21 mouse cellular contexts compared by ENCODE assay signal in the genomic region with DNA sequence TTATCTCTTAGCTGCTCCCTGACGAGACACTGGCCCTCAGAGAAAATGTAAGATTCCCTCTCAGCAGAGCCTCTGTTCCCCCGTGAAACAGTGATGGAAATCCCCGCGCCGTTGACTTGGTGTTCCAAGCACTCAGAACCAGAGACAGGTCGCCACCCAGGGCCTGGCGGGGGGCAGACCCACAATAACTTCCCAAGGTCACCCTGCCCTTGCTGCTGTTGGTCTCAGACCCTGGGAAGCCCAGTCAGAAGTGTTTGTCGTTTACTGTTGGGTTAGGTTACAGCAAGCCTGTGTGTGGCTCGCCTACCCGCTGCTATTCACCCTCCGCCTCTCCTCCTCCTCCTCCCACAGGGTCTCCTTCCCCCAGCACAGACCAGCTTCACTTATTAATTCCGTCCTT.
DNase-seq lines count a peak whose midpoint lies in the region; ATAC-seq lines count a peak whose summit lies in the region.
"Had no signal": no experiment of that assay in that cellular context is flagged by ENCODE, and none has a peak within 500 bp of the region (broad histone marks: within the 10 kb centered on the region; RNA-seq: fewer than 3 reads in every experiment).

No protein-coding gene starts in this region.

- WGBS in heart, embryonic 10.5 days = 31% methylated on average over 12 of the region's 12 CpGs
- WGBS in hindbrain, embryonic 10.5 days = 42% methylated on average over 12 of the region's 12 CpGs
- WGBS in hindbrain, embryonic 11.5 days = 41% methylated on average over 12 of the region's 12 CpGs
- WGBS in limb, embryonic 12.5 days = 37% methylated on average over 12 of the region's 12 CpGs
- WGBS in limb, embryonic 10.5 days = 48% methylated on average over 12 of the region's 12 CpGs

- H3K4me3 ChIP-seq in heart, embryonic 10.5 days = no peak overlapping the region
- H3K4me3 ChIP-seq in hindbrain, embryonic 10.5 days = no peak overlapping the region
- H3K4me3 ChIP-seq in hindbrain, embryonic 11.5 days (ENCODE audit: low read depth, low read length) = no peak overlapping the region
- H3K4me3 ChIP-seq in limb, embryonic 12.5 days (replicated peaks) = no peak overlapping the region
- H3K4me3 ChIP-seq in limb, embryonic 10.5 days = no peak overlapping the region
- H3K4me3 ChIP-seq: embryonic facial prominence, embryonic 12.5 days; forebrain, embryonic 12.5 days; hindbrain, embryonic 12.5 days had no signal

- H3K36me3 ChIP-seq in heart, embryonic 10.5 days = no peaks in the 10 kb centered on the region
- no peaks in the 10 kb centered on the region for H3K36me3 ChIP-seq in hindbrain, embryonic 10.5 days
- H3K36me3 ChIP-seq in hindbrain, embryonic 11.5 days (ENCODE audit: control insufficient read depth, insufficient read depth, low read length) = no peaks in the 10 kb centered on the region
- H3K36me3 ChIP-seq in limb, embryonic 12.5 days = no peaks in the 10 kb centered on the region
- no peaks in the 10 kb centered on the region for H3K36me3 ChIP-seq in limb, embryonic 10.5 days
- H3K36me3 ChIP-seq: embryonic facial prominence, embryonic 12.5 days; forebrain, embryonic 12.5 days; hindbrain, embryonic 12.5 days had no signal

- no peak overlapping the region for H3K9ac ChIP-seq in hindbrain, embryonic 11.5 days (ENCODE audit: low read depth, low read length)
- H3K9ac ChIP-seq in limb, embryonic 12.5 days (replicated peaks) = no peak overlapping the region
- H3K9ac ChIP-seq: embryonic facial prominence, embryonic 12.5 days; forebrain, embryonic 12.5 days; forebrain, postnatal 0 days; hindbrain, embryonic 12.5 days had no signal

- H3K4me1 ChIP-seq in heart, embryonic 10.5 days = peaks cover 6% of the 10 kb centered on the region; the same call in 1 of the 2 replicates
- peaks cover 15% of the 10 kb centered on the region for H3K4me1 ChIP-seq in hindbrain, embryonic 10.5 days (replicated peaks)
- no peaks in the 10 kb centered on the region for H3K4me1 ChIP-seq in hindbrain, embryonic 11.5 days (replicated peaks; ENCODE audit: control insufficient read depth, insufficient read depth, low read length)
- H3K4me1 ChIP-seq in limb, embryonic 12.5 days (replicated peaks) = peaks cover 6% of the 10 kb centered on the region
- peaks cover 10% of the 10 kb centered on the region for H3K4me1 ChIP-seq in limb, embryonic 10.5 days
- H3K4me1 ChIP-seq: embryonic facial prominence, embryonic 12.5 days had no signal

- ATAC-seq in hindbrain, embryonic 11.5 days (ENCODE audit: low FRiP score) = no peak
- ATAC-seq in limb, embryonic 12.5 days (ENCODE audit: insufficient number of reproducible peaks, insufficient read depth, low FRiP score, low TSS enrichment, low read depth) = no peak
- ATAC-seq: forebrain, postnatal 0 days; hindbrain, embryonic 16.5 days; inflammation-experienced regulatory T-cells, adult 6 months; intestine, postnatal 0 days had no signal

- no peaks in the 10 kb centered on the region for H3K9me3 ChIP-seq in heart, embryonic 10.5 days
- no peaks in the 10 kb centered on the region for H3K9me3 ChIP-seq in hindbrain, embryonic 10.5 days
- H3K9me3 ChIP-seq in hindbrain, embryonic 11.5 days (ENCODE audit: control insufficient read depth, low read length) = no peaks in the 10 kb centered on the region
- no peaks in the 10 kb centered on the region for H3K9me3 ChIP-seq in limb, embryonic 12.5 days
- H3K9me3 ChIP-seq in limb, embryonic 10.5 days (replicated peaks) = no peaks in the 10 kb centered on the region
- H3K9me3 ChIP-seq: embryonic facial prominence, embryonic 12.5 days; forebrain, embryonic 12.5 days; hindbrain, embryonic 12.5 days had no signal

- 0 out of 2 replicates have a peak overlapping the region, but pooled peaks have one; percentile 37 for H3K27ac ChIP-seq in heart, embryonic 10.5 days
- 0 out of 2 replicates have a peak overlapping the region, but pooled peaks have one; percentile 5 for H3K27ac ChIP-seq in hindbrain, embryonic 10.5 days
- no peak overlapping the region for H3K27ac ChIP-seq in hindbrain, embryonic 11.5 days (ENCODE audit: low read depth, low read length)
- no peak overlapping the region for H3K27ac ChIP-seq in limb, embryonic 12.5 days
- H3K27ac ChIP-seq in limb, embryonic 10.5 days = no peak overlapping the region
- H3K27ac ChIP-seq: embryonic facial prominence, embryonic 12.5 days; forebrain, embryonic 12.5 days; hindbrain, embryonic 12.5 days had no signal

- H3K27me3 ChIP-seq in heart, embryonic 10.5 days (ENCODE audit: insufficient read depth, poor library complexity, severe bottlenecking) = no peaks in the 10 kb centered on the region
- H3K27me3 ChIP-seq in hindbrain, embryonic 10.5 days (ENCODE audit: insufficient read depth, poor library complexity, severe bottlenecking) = 0 out of 2 replicates have a peak, but pooled peaks cover 4% of the 10 kb centered on the region
- no peaks in the 10 kb centered on the region for H3K27me3 ChIP-seq in hindbrain, embryonic 11.5 days (ENCODE audit: control insufficient read depth, insufficient read depth, low read length)
- H3K27me3 ChIP-seq in limb, embryonic 12.5 days = no peaks in the 10 kb centered on the region
- H3K27me3 ChIP-seq in limb, embryonic 10.5 days (ENCODE audit: low read depth, poor library complexity, severe bottlenecking) = no peaks in the 10 kb centered on the region
- H3K27me3 ChIP-seq: embryonic facial prominence, embryonic 12.5 days; hindbrain, embryonic 12.5 days had no signal

- DNase-seq in heart, embryonic 10.5 days (ENCODE audit: low spot score) = no peak
- no peak for DNase-seq in heart, postnatal 4 days
- DNase-seq in hindbrain, embryonic 10.5 days (ENCODE audit: low spot score) = no peak
- DNase-seq in hindbrain, embryonic 11.5 days (ENCODE audit: low spot score) = no peak
- no peak for DNase-seq in limb, embryonic 10.5 days (ENCODE audit: low spot score)
- peak; percentile 73 for DNase-seq in ZHBTc4 (ENCODE audit: low read depth, low spot score)
- DNase-seq in layer of hippocampus, adult 18-20 months (ENCODE audit: low spot score in 2 of 2) = no peak
- DNase-seq: adrenal gland, postnatal 10 days; cerebellum, adult 11 months; cerebellum, adult 8-10 months; cerebellum, postnatal 14 days; embryo, embryonic 11 days; forebrain, postnatal 0 days; gastrocnemius, postnatal 14 days had no signal

- no peak overlapping the region for H3K4me2 ChIP-seq in hindbrain, embryonic 11.5 days (replicated peaks; ENCODE audit: low read depth, low read length)
- H3K4me2 ChIP-seq in limb, embryonic 12.5 days = 0 out of 2 replicates have a peak overlapping the region, but pooled peaks have one; percentile 10
- H3K4me2 ChIP-seq: embryonic facial prominence, embryonic 12.5 days; forebrain, embryonic 12.5 days; hindbrain, embryonic 12.5 days had no signal

Comparison
In these comparisons a context has a peak if more than half of its experiments do, and no peak if none do; other contexts are left out.
1. H3K27ac ChIP-seq: peak in heart, embryonic 10.5 days (single experiment) and hindbrain, embryonic 10.5 days (single experiment); none in hindbrain, embryonic 11.5 days (single experiment), limb, embryonic 12.5 days (single experiment) and limb, embryonic 10.5 days (single experiment).